Mouse (Mus musculus): ENCODE results near the gene Nceh1.
"Not testable (repeated sequence)": the region's sequence is repeated elsewhere in the genome, so short reads cannot be mapped to it uniquely, and the experiment has no call there.

The Nceh1 gene

DNA sequence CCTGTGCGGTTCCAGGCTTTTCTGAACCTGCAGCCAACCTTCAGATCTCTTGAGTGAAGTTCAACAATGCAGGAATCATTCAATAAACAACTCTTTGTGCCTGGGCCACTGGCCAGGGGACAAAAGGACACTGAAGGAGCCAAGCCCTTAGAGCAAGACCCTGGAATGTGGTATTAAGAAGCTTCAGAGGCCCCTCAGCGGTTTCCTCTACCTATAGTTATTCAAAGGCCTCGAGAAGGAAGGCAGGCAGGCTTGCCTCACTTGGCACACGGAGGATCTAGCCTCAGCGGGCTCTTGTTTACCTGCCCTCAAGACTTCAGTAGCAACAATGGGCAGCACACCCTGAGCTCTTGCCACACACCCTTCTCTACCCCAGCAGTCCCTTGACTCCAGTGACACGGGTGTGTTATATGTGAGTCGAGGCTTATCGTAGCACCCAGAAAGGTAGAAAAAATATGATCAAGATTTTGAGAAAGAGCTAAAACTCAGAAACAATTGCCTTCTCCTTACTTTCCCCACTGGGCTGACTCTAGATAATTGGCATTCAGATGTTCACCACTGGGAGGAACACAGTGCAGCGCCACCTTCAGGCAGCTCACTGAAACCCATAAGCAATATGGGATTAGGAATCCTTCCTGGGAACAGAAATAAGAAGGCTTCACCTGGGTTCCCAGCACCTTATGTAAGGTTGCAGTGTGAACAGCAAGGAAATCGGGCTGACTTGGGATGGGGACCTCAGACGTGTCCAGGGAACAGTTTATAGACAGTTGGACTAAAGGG, 46.0 kb downstream of the Nceh1 start:
- no peak for DNase-seq (ENCODE audit: low spot score)

DNA sequence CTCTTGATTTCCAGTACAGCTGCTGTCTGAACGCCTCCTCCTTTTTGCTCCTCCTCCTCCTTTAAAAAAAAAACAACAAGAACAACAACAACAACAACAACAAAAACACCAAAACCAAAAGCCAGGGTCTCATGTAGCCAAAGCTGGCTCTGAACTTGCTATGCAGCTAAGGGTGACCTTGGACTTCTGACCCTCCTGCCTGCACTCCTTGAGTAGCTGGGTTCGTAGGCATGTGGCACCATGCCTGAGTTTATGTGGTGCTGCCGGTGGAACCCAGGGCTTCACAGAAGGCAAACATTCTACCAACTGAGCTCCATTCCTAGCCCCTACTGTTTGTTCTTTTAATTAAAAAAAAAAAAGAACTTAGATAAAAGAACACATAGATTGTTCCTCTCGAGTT, 50.6 kb downstream of the Nceh1 start:
- no peak for DNase-seq (ENCODE audit: low spot score)

GRCm38 (mm10) chr3:27233841-27234240, 51.1 kb downstream of the Nceh1 start:
- DNase-seq (ENCODE audit: low spot score): no peak

- no peak for DNase-seq (ENCODE audit: low spot score)
Measured at GRCm38 (mm10) chr3:27234976-27235375, 52.2 kb downstream of the Nceh1 start.

- DNase-seq (ENCODE audit: low spot score): no peak
Measured at GRCm38 (mm10) chr3:27237226-27237625, 54.5 kb downstream of the Nceh1 start.

DNA sequence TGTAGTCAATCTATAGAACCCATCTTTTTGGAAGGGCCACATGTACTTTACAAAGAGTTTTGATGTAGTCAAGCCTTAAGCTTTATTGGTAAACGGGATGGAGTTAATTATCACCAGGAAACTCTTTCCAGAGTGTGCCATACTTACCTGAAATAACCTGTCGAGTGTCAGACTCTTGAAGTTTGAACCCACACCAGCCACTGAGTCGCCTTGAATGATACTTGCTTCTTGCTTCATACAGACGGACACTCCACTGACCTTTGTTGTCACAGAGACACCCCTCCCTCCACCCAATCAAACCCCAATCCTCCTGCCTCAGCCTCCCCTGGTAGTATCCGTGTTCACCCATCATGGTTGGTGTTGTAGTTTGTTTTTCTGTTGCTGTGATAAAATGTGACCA, 55.8 kb downstream of the Nceh1 start:
- DNase-seq (ENCODE audit: low spot score): no peak

GRCm38 (mm10) chr3:27239568-27239967, 56.8 kb downstream of the Nceh1 start:
- no peak for DNase-seq (ENCODE audit: low spot score)

DNA sequence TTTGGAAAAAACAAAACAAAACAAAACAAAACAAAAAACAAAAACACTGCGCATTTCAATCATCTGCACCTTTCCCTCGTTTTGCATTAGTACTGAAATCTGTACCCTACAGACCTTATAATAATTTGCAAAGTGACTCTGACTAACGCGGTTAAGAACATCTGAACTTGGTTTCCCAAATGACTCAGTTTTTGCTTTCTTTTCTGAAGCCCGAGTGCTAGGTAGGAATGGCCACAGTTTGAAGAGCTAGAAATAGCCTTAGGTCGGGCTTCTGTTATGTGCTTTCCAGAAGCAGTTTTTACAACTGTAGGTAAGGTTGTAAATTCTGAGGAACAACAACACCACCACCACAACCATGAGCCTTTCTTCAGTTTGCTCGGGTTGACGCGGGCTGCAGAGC, 59.1 kb downstream of the Nceh1 start:
- no peak for DNase-seq (ENCODE audit: low spot score)

GRCm38 (mm10) chr3:27246166-27246565, 63.4 kb downstream of the Nceh1 start:
- DNase-seq (ENCODE audit: low spot score): no peak

- DNase-seq (ENCODE audit: low spot score): no peak
Measured at GRCm38 (mm10) chr3:27247785-27248184, 65.0 kb downstream of the Nceh1 start.

GRCm38 (mm10) chr3:27249030-27249429, 66.3 kb downstream of the Nceh1 start:
- no peak for DNase-seq (ENCODE audit: low spot score)

DNA sequence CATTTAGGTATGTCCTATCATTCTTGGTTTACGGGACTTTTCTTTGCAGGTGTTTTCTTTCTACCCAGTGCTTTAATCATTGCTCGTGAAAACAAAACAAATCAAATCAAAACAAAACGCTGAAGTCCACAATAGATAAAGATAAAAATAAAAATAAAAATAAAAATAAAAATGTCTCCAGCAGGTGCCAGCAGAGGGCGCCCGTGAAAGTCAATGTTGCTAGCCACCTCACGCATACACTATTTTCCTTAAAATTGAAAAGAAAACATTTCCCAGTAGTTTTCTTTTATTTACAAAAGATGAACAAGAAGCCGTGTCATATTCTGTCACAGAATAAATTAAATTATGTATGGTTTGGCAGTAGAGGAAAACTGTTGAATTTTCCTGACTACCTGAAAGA, 68.2 kb downstream of the Nceh1 start:
- no peak for DNase-seq (ENCODE audit: low spot score)

DNA sequence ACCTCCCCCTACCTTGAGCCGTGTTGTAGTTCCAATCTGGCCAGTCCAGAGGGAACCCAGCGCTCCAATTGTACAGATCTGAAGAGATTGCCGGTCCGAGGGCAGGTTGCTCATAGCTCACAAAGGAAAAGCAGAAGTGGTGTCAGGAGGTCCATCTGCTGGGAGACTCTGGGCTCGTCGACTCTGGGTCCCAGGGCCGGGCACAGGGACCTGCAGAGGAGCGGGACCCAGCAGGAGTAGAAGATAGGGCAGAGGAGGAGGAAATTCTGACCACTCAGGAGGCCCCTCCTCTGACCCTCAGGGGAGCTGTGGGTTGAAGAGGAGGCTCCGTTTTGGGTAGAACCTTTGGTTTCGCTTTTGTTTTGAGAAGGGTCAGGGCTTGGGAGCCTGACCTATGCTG, 75.7 kb downstream of the Nceh1 start:
- no peak for DNase-seq (ENCODE audit: low spot score)

DNA sequence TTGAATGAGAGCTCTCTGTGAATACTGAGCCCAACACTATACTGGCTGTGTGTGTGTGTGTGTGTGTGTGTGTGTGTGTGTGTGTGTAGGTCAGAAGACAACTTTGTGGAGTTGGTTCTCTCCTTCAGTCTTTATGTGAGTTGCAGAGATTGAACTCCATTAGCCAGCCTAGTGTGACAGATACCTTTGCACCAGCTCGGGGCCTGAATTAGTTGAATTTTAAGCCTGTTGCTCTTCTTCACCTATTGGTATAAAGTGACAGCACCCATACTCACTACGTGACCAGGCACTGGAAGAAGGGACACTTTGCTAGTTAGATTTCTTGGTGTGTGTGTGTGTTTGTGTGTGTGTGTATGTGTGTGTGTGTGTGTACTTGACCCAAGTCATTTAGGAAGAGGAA, 77.6 kb downstream of the Nceh1 start:
- no peak for DNase-seq (ENCODE audit: low spot score)

GRCm38 (mm10) chr3:27267327-27267726, 84.6 kb downstream of the Nceh1 start:
- no peak for DNase-seq (ENCODE audit: low spot score)

DNA sequence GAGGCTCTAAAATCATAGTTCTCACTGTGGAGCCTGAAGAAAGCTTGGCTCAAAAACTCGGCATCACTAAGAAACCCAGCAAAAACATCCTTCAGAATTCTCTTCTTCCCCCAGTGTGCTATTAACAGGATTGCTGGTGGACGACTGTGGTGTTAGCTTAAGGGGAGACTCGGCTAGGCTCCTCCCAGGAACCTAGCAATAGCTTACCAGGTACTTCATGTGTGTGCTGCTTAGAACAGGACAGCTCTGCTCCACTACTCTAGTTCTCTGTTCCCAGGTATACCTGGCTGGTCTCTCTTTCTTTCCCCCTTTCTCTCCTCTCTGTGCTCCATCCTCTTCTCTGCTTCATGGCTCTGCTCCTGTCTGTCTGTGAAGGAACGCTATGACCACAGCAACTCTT, 85.1 kb downstream of the Nceh1 start:
- no peak for DNase-seq (ENCODE audit: low spot score)

DNA sequence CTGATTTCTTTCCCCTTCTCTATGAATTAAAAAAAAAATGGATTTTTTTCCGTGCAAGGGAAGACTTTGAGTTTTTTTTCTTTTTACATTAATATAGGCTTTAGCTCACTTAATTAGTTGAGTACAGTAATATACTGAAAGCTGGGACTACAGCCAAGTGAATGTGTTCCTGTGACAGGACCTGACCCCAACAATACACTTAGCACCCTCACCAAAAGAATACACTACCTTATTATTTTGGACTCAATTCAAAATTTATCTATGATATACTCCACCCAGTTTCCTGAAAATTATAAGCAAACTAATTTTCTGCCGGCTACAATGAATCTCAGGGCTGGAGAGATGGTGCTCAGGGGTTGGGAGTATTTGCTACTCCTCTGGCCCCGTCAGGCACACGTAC, 86.4 kb downstream of the Nceh1 start:
- no peak for DNase-seq (ENCODE audit: low spot score)

- DNase-seq (ENCODE audit: low spot score): peak; percentile 23
Measured at GRCm38 (mm10) chr3:27270160-27270962, 87.6 kb downstream of the Nceh1 start.

- no peak for DNase-seq (ENCODE audit: low spot score)
Measured at GRCm38 (mm10) chr3:27272926-27273745, 90.4 kb downstream of the Nceh1 start.

DNA sequence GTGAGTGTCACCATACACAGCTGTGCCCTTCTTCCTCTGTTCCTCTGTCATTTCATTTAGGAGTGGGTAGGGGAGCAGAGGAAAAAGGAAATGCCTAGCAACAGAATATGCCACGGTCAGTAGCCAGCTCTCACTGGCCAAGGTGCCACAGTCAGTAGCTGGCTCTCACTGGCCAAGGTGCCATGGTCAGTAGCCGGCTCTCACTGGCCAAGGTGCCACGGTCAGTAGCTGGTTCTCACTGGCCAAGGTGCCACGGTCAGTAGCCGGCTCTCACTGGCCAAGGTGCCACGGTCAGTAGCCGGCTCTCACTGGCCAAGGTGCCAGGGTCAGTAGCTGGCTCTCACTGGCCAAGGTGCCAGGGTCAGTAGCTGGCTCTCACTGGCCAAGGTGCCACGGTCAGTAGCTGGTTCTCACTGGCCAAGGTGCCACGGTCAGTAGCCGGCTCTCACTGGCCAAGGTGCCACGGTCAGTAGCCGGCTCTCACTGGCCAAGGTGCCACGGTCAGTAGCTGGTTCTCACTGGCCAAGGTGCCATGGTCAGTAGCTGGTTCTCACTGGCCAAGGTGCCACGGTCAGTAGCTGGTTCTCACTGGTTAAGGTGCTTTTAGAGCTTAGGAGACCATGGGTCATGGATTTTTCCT, 96.6 kb downstream of the Nceh1 start:
- DNase-seq (ENCODE audit: low spot score): not testable (repeated sequence)

DNA sequence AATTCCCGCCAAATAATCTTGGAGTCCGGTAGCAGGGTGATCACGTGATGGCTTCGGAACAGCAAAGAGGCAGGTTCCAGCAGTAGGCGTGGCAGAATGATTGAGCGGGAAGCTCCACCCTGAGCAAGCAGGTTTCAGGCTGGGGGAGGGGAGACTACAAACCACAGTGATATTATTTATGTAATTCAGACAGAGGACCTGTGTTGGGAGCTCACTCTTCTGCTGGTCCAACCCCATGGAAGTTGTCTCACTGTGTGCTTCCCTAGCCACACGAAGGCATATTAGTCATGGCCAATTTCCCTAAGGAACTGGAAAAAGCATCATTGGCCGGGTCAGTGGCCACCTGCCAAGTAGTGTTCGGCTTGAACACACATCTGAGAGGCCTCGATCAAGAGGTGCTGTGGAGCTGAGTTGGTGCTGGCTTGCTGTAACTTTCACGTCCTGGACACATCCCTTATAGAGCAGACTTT, 97.5 kb downstream of the Nceh1 start:
- peak; percentile 36 for DNase-seq (ENCODE audit: low spot score)
